Mouse (Mus musculus): ENCODE results near the gene Spink4.

DNA sequence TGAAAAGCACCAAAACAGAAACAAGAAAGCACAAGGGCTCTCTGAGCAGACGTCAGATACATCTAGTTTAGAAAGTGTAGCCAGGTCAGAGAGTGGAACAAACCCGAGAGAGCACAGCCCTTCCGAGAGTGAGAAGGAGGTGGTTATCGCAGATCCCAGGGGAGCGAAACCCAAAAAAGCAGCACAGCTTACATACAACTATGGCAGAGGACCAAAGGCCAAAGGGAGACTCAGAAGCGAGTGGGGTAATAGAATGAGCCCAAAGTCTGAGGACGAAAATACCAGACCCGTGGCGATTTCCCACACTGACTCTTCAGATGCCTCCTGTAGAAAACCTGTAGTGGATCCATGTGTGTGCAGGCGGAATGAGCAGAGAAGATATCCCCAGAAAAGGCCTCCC is 56.8 kb downstream of the Spink4 start:
- no peak for TF ChIP-seq CTCF (IDR thresholded peaks at IDR 0.05; ENCODE audit: low read depth, low read length)
- TF ChIP-seq EP300 (IDR thresholded peaks at IDR 0.05; ENCODE audit: insufficient read depth, low read depth, low read length) = no peak
- TF ChIP-seq POLR2A (IDR thresholded peaks at IDR 0.05; ENCODE audit: insufficient read depth, low read length) = no peak
